Mouse (Mus musculus) embryonic fibroblast, embryonic 13.5 days (primary cell): ENCODE measurements at regions not wholly inside any gene's neighbourhood (a gene's known extent, or its start where the extent isn't known, plus 50 kb on each side); places are given as distances from the start of the nearest gene placed in this dataset.

ENCODE experiments used
- CTCF ChIP-seq: IDR thresholded peaks from 2 replicates; pipeline ENCODE4 v1.5.1; 2011; ENCODE audit warnings: mild to moderate bottlenecking, control low read depth, low read length, moderate library complexity, borderline replicate concordance; ENCODE audit not compliant: insufficient read depth
- POLR2A ChIP-seq: IDR thresholded peaks from 2 replicates; pipeline ENCODE4 v1.6.1; 2011; ENCODE audit warnings: low read depth, mild to moderate bottlenecking, control low read depth, low read length, moderate library complexity

DNA sequence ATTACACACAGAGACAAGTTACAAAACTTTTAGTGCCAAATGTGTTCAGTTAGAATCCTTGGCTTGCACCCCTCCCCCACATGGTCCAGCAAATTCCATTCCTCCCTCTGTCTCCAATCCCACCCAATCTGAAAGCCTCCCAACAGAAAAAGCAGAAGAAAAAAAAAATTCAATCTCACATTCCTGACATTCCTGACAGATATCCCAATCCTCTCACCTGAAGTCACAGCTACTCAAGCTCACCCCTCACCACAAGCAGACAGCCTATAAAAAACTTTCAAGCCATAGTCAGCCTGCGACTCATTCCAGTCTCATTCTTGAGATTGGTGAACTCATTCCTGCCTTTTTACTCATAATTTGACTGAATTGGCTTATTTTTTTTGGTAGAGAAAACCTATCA, 77.4 kb upstream of the Col5a2 start:
- TF ChIP-seq CTCF (no peak), POLR2A (no peak)
